Mouse (Mus musculus) intestine, postnatal 0 days (tissue): Measurements from ENCODE around the gene Tlnrd1. TPM values are rescaled to one million over a fixed set of nuclear protein-coding genes. Genes with fewer than 3 reads are reported as not detected.

Experiments used
- ATAC-seq: fragments of 200-750 bp; cut with Nextera tagmentation; 2 replicates; pipeline ENCODE4 v1.8.0; 2017; ENCODE audit warnings: mild to moderate bottlenecking, moderate TSS enrichment, moderate library complexity
- H3K27ac ChIP-seq: fragments of 300-500 bp; sonication (generic); 2 replicates; pipeline ENCODE4 v1.5.1; 2014; ENCODE audit warnings: mild to moderate bottlenecking, low read depth, low read length, moderate library complexity
- H3K27me3 ChIP-seq: fragments of 300-500 bp; sonication (generic); replicated peaks from 2 replicates; pipeline ENCODE4 v1.6.1; 2014; ENCODE audit warnings: low read length, mixed read lengths; ENCODE audit not compliant: control insufficient read depth, insufficient read depth
- H3K36me3 ChIP-seq: fragments of 300-500 bp; sonication (generic); 2 replicates; pipeline ENCODE4 v1.6.1; 2014; ENCODE audit warnings: mild to moderate bottlenecking, moderate library complexity; ENCODE audit not compliant: control insufficient read depth, insufficient read depth
- H3K4me1 ChIP-seq: fragments of 300-500 bp; sonication (generic); replicated peaks from 2 replicates; pipeline ENCODE4 v1.6.1; 2014; ENCODE audit warnings: antibody characterized with exemption, low read length, mixed read lengths; ENCODE audit not compliant: control insufficient read depth, insufficient read depth
- H3K4me2 ChIP-seq: fragments of 300-500 bp; sonication (generic); replicated peaks from 2 replicates; pipeline ENCODE4 v1.6.1; 2014; ENCODE audit warnings: low read depth, mild to moderate bottlenecking, moderate library complexity
- H3K4me3 ChIP-seq: fragments of 300-500 bp; sonication (generic); 2 replicates; pipeline ENCODE4 v1.5.1; 2014; ENCODE audit warnings: low read depth, low read length
- H3K9ac ChIP-seq: fragments of 300-500 bp; sonication (generic); 2 replicates; pipeline ENCODE4 v1.6.1; 2014; ENCODE audit warnings: mild to moderate bottlenecking, low read depth, low read length
- H3K9me3 ChIP-seq: fragments of 300-500 bp; sonication (generic); 2 replicates; pipeline ENCODE4 v1.6.1; 2016; ENCODE audit warnings: mixed run types; ENCODE audit not compliant: control insufficient read depth
- CTCF ChIP-seq: sonication (generic); IDR thresholded peaks from 2 replicates; pipeline ENCODE4 v1.5.1; 2016; ENCODE audit warnings: low read depth, mild to moderate bottlenecking, control low read depth, antibody characterized with exemption, moderate library complexity
- WGBS: fragments of 180-500 bp; shearing (Covaris S2); extraction: QIAGEN DNeasy Blood & Tissue Kit; methylation state at CpG from one replicate; pipeline ENCODE4 v1.1.7; 2014; 5-methylcytosine and 5-hydroxymethylcytosine counted together
- polyA plus RNA-seq: library from polyadenylated mRNA; unstranded; fragments of >200 nt; fragmentation: Nextera tagmentation; extraction: Ambion mirVana; gene quantifications from 2 replicates; pipeline ENCODE4 v1.2.1, GENCODE M21; 2015

Tlnrd1 gene
- polyA plus RNA-seq, 1 experiment from 2014 or later, result 11.8 TPM

- Histone ChIP-seq H3K4me1 (no peaks in the 10 kb centered on the region), H3K27me3 (no peaks in the 10 kb centered on the region), H3K27ac (no peak overlapping the region), H3K9ac (no peak overlapping the region), H3K9me3 (no peaks in the 10 kb centered on the region), H3K4me2 (no peak overlapping the region), H3K36me3 (no peaks in the 10 kb centered on the region), H3K4me3 (no peak overlapping the region)
- TF ChIP-seq CTCF, result no peak
- WGBS, result 57% methylated on average over 3 of the region's 3 CpGs
- ATAC-seq, result no peak
Measured at GRCm38 (mm10) chr7:83911909-83912308, 27.8 kb upstream of the Tlnrd1 start.

DNA sequence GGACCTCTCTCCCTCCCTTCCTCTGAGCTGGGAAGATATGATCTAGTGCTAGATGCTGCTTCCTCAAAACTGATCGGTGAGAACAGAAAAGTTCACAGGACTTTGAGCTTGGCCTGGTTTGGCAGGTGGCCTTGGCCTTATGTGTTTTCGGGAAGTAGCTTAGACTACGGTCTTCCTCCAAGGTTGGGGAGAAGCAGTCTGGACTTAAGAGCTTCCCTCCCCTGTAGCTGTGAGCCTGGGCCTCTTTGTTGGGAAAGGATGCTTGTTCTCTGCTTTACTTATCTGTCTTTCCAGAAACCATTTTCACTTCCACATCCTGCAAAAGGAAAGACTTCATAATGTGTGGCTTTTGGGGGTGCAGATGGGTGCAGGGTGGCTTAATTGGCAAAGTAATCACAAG is 20.7 kb upstream of the Tlnrd1 start:
- TF ChIP-seq CTCF, result no peak
- H3K4me2 ChIP-seq, result no peak overlapping the region
- 82% methylated on average over 3 of the region's 3 CpGs for WGBS
- no peak for ATAC-seq
- no peaks in the 10 kb centered on the region for H3K27me3 ChIP-seq
- H3K4me1 ChIP-seq, result no peaks in the 10 kb centered on the region
- no peak overlapping the region for H3K9ac ChIP-seq
- H3K36me3 ChIP-seq, result peaks cover 13% of the 10 kb centered on the region
- no peak overlapping the region for H3K27ac ChIP-seq
- H3K4me3 ChIP-seq, result no peak overlapping the region
- H3K9me3 ChIP-seq, result no peaks in the 10 kb centered on the region

- Histone ChIP-seq H3K9me3 (no peaks in the 10 kb centered on the region), H3K27me3 (no peaks in the 10 kb centered on the region), H3K36me3 (peaks cover 34% of the 10 kb centered on the region), H3K4me1 (no peaks in the 10 kb centered on the region), H3K4me2 (no peak overlapping the region), H3K4me3 (no peak overlapping the region), H3K27ac (no peak overlapping the region), H3K9ac (no peak overlapping the region)
- 46% methylated on average over 5 of the region's 5 CpGs for WGBS
- TF ChIP-seq CTCF, result no peak
- no peak for ATAC-seq
Measured at GRCm38 (mm10) chr7:83902296-83903145, 18.4 kb upstream of the Tlnrd1 start.

GRCm38 (mm10) chr7:83901425-83901824 is 17.3 kb upstream of the Tlnrd1 start:
- peaks cover 40% of the 10 kb centered on the region for H3K36me3 ChIP-seq
- no peak overlapping the region for H3K9ac ChIP-seq
- no peak for TF ChIP-seq CTCF
- no peaks in the 10 kb centered on the region for H3K4me1 ChIP-seq
- 79% methylated on average over 4 of the region's 4 CpGs for WGBS
- no peak for ATAC-seq
- H3K27ac ChIP-seq, result no peak overlapping the region
- no peak overlapping the region for H3K4me2 ChIP-seq
- no peaks in the 10 kb centered on the region for H3K9me3 ChIP-seq
- H3K4me3 ChIP-seq, result no peak overlapping the region
- no peaks in the 10 kb centered on the region for H3K27me3 ChIP-seq

- TF ChIP-seq CTCF, result no peak
- no peak overlapping the region for H3K4me3 ChIP-seq
- peaks cover 41% of the 10 kb centered on the region for H3K36me3 ChIP-seq
- no peaks in the 10 kb centered on the region for H3K4me1 ChIP-seq
- no peaks in the 10 kb centered on the region for H3K9me3 ChIP-seq
- H3K27me3 ChIP-seq, result no peaks in the 10 kb centered on the region
- H3K27ac ChIP-seq, result no peak overlapping the region
- H3K4me2 ChIP-seq, result no peak overlapping the region
- H3K9ac ChIP-seq, result no peak overlapping the region
- ATAC-seq, result no peak
- WGBS, result 74% methylated on average over 3 of the region's 3 CpGs
Measured at GRCm38 (mm10) chr7:83900519-83900918, 16.4 kb upstream of the Tlnrd1 start.

- no peak for ATAC-seq
- H3K9ac ChIP-seq, result no peak overlapping the region
- H3K4me1 ChIP-seq, result no peaks in the 10 kb centered on the region; the same call in 1 of the 2 replicates
- no peak overlapping the region for H3K27ac ChIP-seq
- no peaks in the 10 kb centered on the region for H3K9me3 ChIP-seq
- peaks cover 45% of the 10 kb centered on the region for H3K36me3 ChIP-seq
- H3K4me3 ChIP-seq, result no peak overlapping the region
- TF ChIP-seq CTCF, result no peak
- no peak overlapping the region for H3K4me2 ChIP-seq
- H3K27me3 ChIP-seq, result no peaks in the 10 kb centered on the region
- WGBS, result 84% methylated on average over 11 of the region's 11 CpGs
Measured at GRCm38 (mm10) chr7:83898267-83898666, 14.2 kb upstream of the Tlnrd1 start.
